Mouse (Mus musculus): ENCODE data around the gene Cel. TPM values are rescaled to one million over a fixed set of nuclear protein-coding genes. Genes with fewer than 3 reads are reported as not detected.

Gene Cel
- total and polyA plus RNA-seq, 2 experiments from 2014 or later, result not detected

GRCm38 (mm10) chr2:28578003-28578402, 14.8 kb upstream of the Cel start:
- no peak overlapping the region for H3K27ac ChIP-seq (ENCODE audit: low read depth, low read length)
- peak; percentile 53 for TF ChIP-seq CTCF (IDR thresholded peaks at IDR 0.05)
- no peak for ATAC-seq (ENCODE audit: low FRiP score)
- H3K4me3 ChIP-seq (ENCODE audit: low read depth, low read length), result no peak overlapping the region
- no peaks in the 10 kb centered on the region for H3K9me3 ChIP-seq (ENCODE audit: low read length)
- no peaks in the 10 kb centered on the region; the same call in 1 of the 2 replicates for H3K4me1 ChIP-seq (ENCODE audit: insufficient read depth, low read length)
- no peak for DNase-seq (ENCODE audit: low spot score)
- peaks cover 47% of the 10 kb centered on the region for H3K36me3 ChIP-seq (ENCODE audit: insufficient read depth, low read length)
- no peak overlapping the region for H3K9ac ChIP-seq (replicated peaks; ENCODE audit: low read length, poor library complexity, severe bottlenecking)
- WGBS, result 71% methylated on average over 5 of the region's 5 CpGs
- H3K4me2 ChIP-seq (ENCODE audit: low read depth, low read length, poor library complexity, severe bottlenecking), result no peak overlapping the region
- H3K27me3 ChIP-seq (ENCODE audit: insufficient read depth, low read length), result no peaks in the 10 kb centered on the region

DNA sequence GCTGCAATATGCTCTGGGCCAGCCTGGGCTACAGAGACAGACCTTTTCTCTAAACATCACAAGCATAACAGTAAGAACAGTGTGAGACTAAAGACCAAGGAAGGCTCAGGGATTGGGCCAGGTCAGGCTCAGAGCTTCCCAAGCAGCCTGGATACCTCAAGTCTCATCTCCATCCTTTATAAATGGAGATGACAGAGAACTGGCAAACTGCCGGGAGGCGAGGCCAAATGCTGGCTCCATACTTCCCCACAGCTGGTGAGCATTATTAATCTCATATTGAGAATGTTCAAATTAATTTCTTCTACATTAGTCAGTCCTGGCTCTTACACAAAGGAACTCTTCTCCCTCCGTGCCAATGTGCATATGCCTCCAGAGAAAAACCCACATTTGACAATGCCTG, 13.6 kb upstream of the Cel start:
- Histone ChIP-seq H3K9ac (replicated peaks; ENCODE audit: low read length, poor library complexity, severe bottlenecking) (no peak overlapping the region), H3K36me3 (ENCODE audit: insufficient read depth, low read length) (peaks cover 59% of the 10 kb centered on the region), H3K27me3 (ENCODE audit: insufficient read depth, low read length) (no peaks in the 10 kb centered on the region), H3K9me3 (ENCODE audit: low read length) (no peaks in the 10 kb centered on the region), H3K4me3 (ENCODE audit: low read depth, low read length) (no peak overlapping the region), H3K27ac (ENCODE audit: low read depth, low read length) (no peak overlapping the region), H3K4me2 (ENCODE audit: low read depth, low read length, poor library complexity, severe bottlenecking) (no peak overlapping the region), H3K4me1 (ENCODE audit: insufficient read depth, low read length) (no peaks in the 10 kb centered on the region; the same call in 1 of the 2 replicates)
- ATAC-seq (ENCODE audit: low FRiP score) (no peak), DNase-seq (ENCODE audit: low spot score) (peak; percentile 52)
- 95% methylated on average over 3 of the region's 3 CpGs for WGBS
- no peak for TF ChIP-seq CTCF (IDR thresholded peaks at IDR 0.05)

DNA sequence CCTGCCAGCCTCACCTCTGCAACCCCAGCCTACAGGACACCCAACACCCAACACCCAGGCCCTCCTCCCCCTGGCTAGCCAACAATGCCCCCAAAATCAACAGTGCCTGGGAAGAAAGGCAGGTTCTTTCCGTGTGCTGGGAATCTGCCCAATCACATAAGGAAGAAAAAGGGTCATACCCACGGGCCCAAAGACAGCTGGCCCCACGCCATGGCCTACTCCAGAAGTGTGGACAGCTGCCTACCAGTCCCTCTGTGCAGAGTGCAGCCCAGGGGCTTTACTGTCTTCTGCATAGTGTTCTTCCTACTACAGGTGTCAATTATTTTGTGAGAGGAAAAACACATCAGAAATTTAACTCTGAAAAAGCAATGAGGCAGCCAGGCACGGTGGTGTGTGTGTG, 12.1 kb upstream of the Cel start:
- peaks cover 67% of the 10 kb centered on the region for H3K36me3 ChIP-seq (ENCODE audit: insufficient read depth, low read length)
- no peaks in the 10 kb centered on the region for H3K27me3 ChIP-seq (ENCODE audit: insufficient read depth, low read length)
- H3K27ac ChIP-seq (ENCODE audit: low read depth, low read length), result no peak overlapping the region
- H3K4me1 ChIP-seq (ENCODE audit: insufficient read depth, low read length), result no peaks in the 10 kb centered on the region
- no peak overlapping the region for H3K9ac ChIP-seq (replicated peaks; ENCODE audit: low read length, poor library complexity, severe bottlenecking)
- H3K4me2 ChIP-seq (ENCODE audit: low read depth, low read length, poor library complexity, severe bottlenecking), result no peak overlapping the region
- no peak for DNase-seq (ENCODE audit: low spot score)
- no peak for TF ChIP-seq CTCF (IDR thresholded peaks at IDR 0.05)
- no peak overlapping the region for H3K4me3 ChIP-seq (ENCODE audit: low read depth, low read length)
- no peak for ATAC-seq (ENCODE audit: low FRiP score)
- H3K9me3 ChIP-seq (ENCODE audit: low read length), result no peaks in the 10 kb centered on the region
- 83% methylated on average over 4 of the region's 4 CpGs for WGBS

GRCm38 (mm10) chr2:28569903-28570302, 6.7 kb upstream of the Cel start:
- no peak for TF ChIP-seq CTCF (IDR thresholded peaks at IDR 0.05)
- H3K4me1 ChIP-seq (ENCODE audit: insufficient read depth, low read length), result no peaks in the 10 kb centered on the region
- H3K9me3 ChIP-seq (ENCODE audit: low read length), result no peaks in the 10 kb centered on the region
- no peak for DNase-seq (ENCODE audit: low spot score)
- no peak overlapping the region for H3K4me3 ChIP-seq (ENCODE audit: low read depth, low read length)
- no peaks in the 10 kb centered on the region for H3K27me3 ChIP-seq (ENCODE audit: insufficient read depth, low read length)
- H3K36me3 ChIP-seq (ENCODE audit: insufficient read depth, low read length), result peaks cover 85% of the 10 kb centered on the region
- no peak overlapping the region for H3K9ac ChIP-seq (replicated peaks; ENCODE audit: low read length, poor library complexity, severe bottlenecking)
- H3K27ac ChIP-seq (ENCODE audit: low read depth, low read length), result no peak overlapping the region
- ATAC-seq (ENCODE audit: low FRiP score), result no peak
- H3K4me2 ChIP-seq (ENCODE audit: low read depth, low read length, poor library complexity, severe bottlenecking), result no peak overlapping the region
- 81% methylated on average over 3 of the region's 3 CpGs for WGBS

GRCm38 (mm10) chr2:28566545-28566944, 3.3 kb upstream of the Cel start:
- WGBS, result 68% methylated on average over 5 of the region's 5 CpGs
- DNase-seq (ENCODE audit: low spot score) (no peak), ATAC-seq (ENCODE audit: low FRiP score) (no peak)
- Histone ChIP-seq H3K36me3 (ENCODE audit: insufficient read depth, low read length) (peaks cover 56% of the 10 kb centered on the region), H3K9me3 (ENCODE audit: low read length) (no peaks in the 10 kb centered on the region), H3K4me1 (ENCODE audit: insufficient read depth, low read length) (no peaks in the 10 kb centered on the region), H3K4me3 (ENCODE audit: low read depth, low read length) (no peak overlapping the region), H3K27me3 (ENCODE audit: insufficient read depth, low read length) (no peaks in the 10 kb centered on the region), H3K27ac (ENCODE audit: low read depth, low read length) (no peak overlapping the region), H3K9ac (replicated peaks; ENCODE audit: low read length, poor library complexity, severe bottlenecking) (no peak overlapping the region), H3K4me2 (ENCODE audit: low read depth, low read length, poor library complexity, severe bottlenecking) (no peak overlapping the region)
- no peak for TF ChIP-seq CTCF (IDR thresholded peaks at IDR 0.05)

- H3K27me3 ChIP-seq (ENCODE audit: insufficient read depth, low read length), result no peaks in the 10 kb centered on the region
- no peak overlapping the region for H3K4me2 ChIP-seq (ENCODE audit: low read depth, low read length, poor library complexity, severe bottlenecking)
- no peaks in the 10 kb centered on the region for H3K4me1 ChIP-seq (ENCODE audit: insufficient read depth, low read length)
- H3K9ac ChIP-seq (replicated peaks; ENCODE audit: low read length, poor library complexity, severe bottlenecking), result no peak overlapping the region
- no peak for TF ChIP-seq CTCF (IDR thresholded peaks at IDR 0.05)
- peaks cover 39% of the 10 kb centered on the region for H3K36me3 ChIP-seq (ENCODE audit: insufficient read depth, low read length)
- no peak for ATAC-seq (ENCODE audit: low FRiP score)
- no peak for DNase-seq (ENCODE audit: low spot score)
- WGBS, result 87% methylated on average over 4 of the region's 4 CpGs
- H3K9me3 ChIP-seq (ENCODE audit: low read length), result no peaks in the 10 kb centered on the region
- H3K27ac ChIP-seq (ENCODE audit: low read depth, low read length), result no peak overlapping the region
- H3K4me3 ChIP-seq (ENCODE audit: low read depth, low read length), result no peak overlapping the region
Observed at GRCm38 (mm10) chr2:28564380-28564779, 1.2 kb upstream of the Cel start.

Data from midbrain, postnatal 0 days (tissue).